Mouse (Mus musculus) bone marrow, adult 2 months (tissue): ENCODE results near the gene Megf8.

ENCODE experiments used
- CTCF ChIP-seq: fragments of 200-500 bp; IDR thresholded peaks from 2 replicates; pipeline ENCODE4 v1.5.1; 2011; ENCODE audit warnings: low read length, control low read depth; ENCODE audit not compliant: control insufficient read depth, insufficient read depth
- POLR2A ChIP-seq: fragments of 200-500 bp; IDR thresholded peaks from 2 replicates; pipeline ENCODE4 v1.6.1; 2011; ENCODE audit warnings: low read depth, mild to moderate bottlenecking, control low read depth, low read length, borderline replicate concordance; ENCODE audit not compliant: control insufficient read depth

- TF ChIP-seq CTCF (no peak), POLR2A (no peak)
Measured at GRCm38 (mm10) chr7:25406468-25406867, 89.5 kb downstream of the Megf8 start.
